Mouse (Mus musculus): Measurements from ENCODE around the gene Lpp. TPM values are rescaled to one million over a fixed set of nuclear protein-coding genes. Genes with fewer than 3 reads are reported as not detected.

Lpp gene
- total and polyA plus RNA-seq, 2 experiments from 2014 or later, result 8.4 to 13.1 TPM

- WGBS, result 96% methylated on average over 1 of the region's 1 CpGs
Measured at GRCm38 (mm10) chr16:24361667-24362066, 31.6 kb upstream of the Lpp start.

GRCm38 (mm10) chr16:24364030-24364687 is 29.1 kb upstream of the Lpp start:
- TF ChIP-seq CTCF (IDR thresholded peaks at IDR 0.05; ENCODE audit: low read depth), result no peak
- no peak overlapping the region for H3K9ac ChIP-seq (replicated peaks; ENCODE audit: low read length)
- H3K27ac ChIP-seq, result no peak overlapping the region

More at GRCm38 (mm10) chr16:24361667-24362066, 31.6 kb upstream of the Lpp start:
- Histone ChIP-seq H3K4me3 (ENCODE audit: low read length) (no peak overlapping the region), H3K36me3 (ENCODE audit: insufficient read depth, low read length) (no peaks in the 10 kb centered on the region), H3K9me3 (ENCODE audit: low read length) (no peaks in the 10 kb centered on the region), H3K4me2 (ENCODE audit: low read depth, low read length) (no peak overlapping the region), H3K27me3 (ENCODE audit: insufficient read depth, low read length) (no peaks in the 10 kb centered on the region), H3K4me1 (ENCODE audit: insufficient read depth, low read length) (no peaks in the 10 kb centered on the region), H3K27ac (no peak overlapping the region), H3K9ac (replicated peaks; ENCODE audit: low read length) (no peak overlapping the region)
- TF ChIP-seq CTCF (IDR thresholded peaks at IDR 0.05; ENCODE audit: low read depth), result no peak
- no peak for DNase-seq (ENCODE audit: low spot score)
- ATAC-seq, result no peak

GRCm38 (mm10) chr16:24365900-24366299 is 27.4 kb upstream of the Lpp start:
- no peak for ATAC-seq

More at GRCm38 (mm10) chr16:24364030-24364687, 29.1 kb upstream of the Lpp start:
- Histone ChIP-seq H3K9me3 (ENCODE audit: low read length) (no peaks in the 10 kb centered on the region), H3K36me3 (ENCODE audit: insufficient read depth, low read length) (no peaks in the 10 kb centered on the region), H3K4me2 (ENCODE audit: low read depth, low read length) (no peak overlapping the region), H3K4me3 (ENCODE audit: low read length) (no peak overlapping the region), H3K4me1 (ENCODE audit: insufficient read depth, low read length) (no peaks in the 10 kb centered on the region), H3K27me3 (ENCODE audit: insufficient read depth, low read length) (no peaks in the 10 kb centered on the region)
- DNase-seq (ENCODE audit: low spot score) (no peak), ATAC-seq (no peak)
- 83% methylated on average over 7 of the region's 7 CpGs for WGBS

GRCm38 (mm10) chr16:24367071-24367470 is 26.2 kb upstream of the Lpp start:
- no peaks in the 10 kb centered on the region for H3K4me1 ChIP-seq (ENCODE audit: insufficient read depth, low read length)
- no peaks in the 10 kb centered on the region for H3K9me3 ChIP-seq (ENCODE audit: low read length)
- H3K4me3 ChIP-seq (ENCODE audit: low read length), result no peak overlapping the region
- no peaks in the 10 kb centered on the region for H3K27me3 ChIP-seq (ENCODE audit: insufficient read depth, low read length)
- H3K9ac ChIP-seq (replicated peaks; ENCODE audit: low read length), result no peak overlapping the region
- no peak overlapping the region for H3K4me2 ChIP-seq (ENCODE audit: low read depth, low read length)
- no peak overlapping the region for H3K27ac ChIP-seq
- DNase-seq (ENCODE audit: low spot score) (no peak), ATAC-seq (no peak)
- TF ChIP-seq CTCF (IDR thresholded peaks at IDR 0.05; ENCODE audit: low read depth), result no peak
- 73% methylated on average over 6 of the region's 6 CpGs for WGBS
- H3K36me3 ChIP-seq (ENCODE audit: insufficient read depth, low read length), result no peaks in the 10 kb centered on the region

More at GRCm38 (mm10) chr16:24365900-24366299, 27.4 kb upstream of the Lpp start:
- WGBS, result 72% methylated on average over 4 of the region's 4 CpGs
- H3K36me3 ChIP-seq (ENCODE audit: insufficient read depth, low read length), result no peaks in the 10 kb centered on the region
- H3K4me1 ChIP-seq (ENCODE audit: insufficient read depth, low read length), result no peaks in the 10 kb centered on the region
- 0 out of 2 replicates have a peak, but pooled peaks have one; percentile 10 for TF ChIP-seq CTCF (IDR thresholded peaks at IDR 0.05; ENCODE audit: low read depth)
- no peak for DNase-seq (ENCODE audit: low spot score)
- H3K9me3 ChIP-seq (ENCODE audit: low read length), result no peaks in the 10 kb centered on the region
- no peak overlapping the region for H3K4me3 ChIP-seq (ENCODE audit: low read length)
- H3K9ac ChIP-seq (replicated peaks; ENCODE audit: low read length), result no peak overlapping the region
- H3K27ac ChIP-seq, result no peak overlapping the region
- H3K4me2 ChIP-seq (ENCODE audit: low read depth, low read length), result no peak overlapping the region
- no peaks in the 10 kb centered on the region for H3K27me3 ChIP-seq (ENCODE audit: insufficient read depth, low read length)

- 68% methylated on average over 7 of the region's 7 CpGs for WGBS
- DNase-seq (ENCODE audit: low spot score) (peak; percentile 5), ATAC-seq (no peak)
- no peaks in the 10 kb centered on the region for H3K4me1 ChIP-seq (ENCODE audit: insufficient read depth, low read length)
- H3K9ac ChIP-seq (replicated peaks; ENCODE audit: low read length), result no peak overlapping the region
- no peak overlapping the region for H3K4me2 ChIP-seq (ENCODE audit: low read depth, low read length)
- H3K27me3 ChIP-seq (ENCODE audit: insufficient read depth, low read length), result no peaks in the 10 kb centered on the region
- H3K9me3 ChIP-seq (ENCODE audit: low read length), result no peaks in the 10 kb centered on the region
- no peak overlapping the region for H3K4me3 ChIP-seq (ENCODE audit: low read length)
- TF ChIP-seq CTCF (IDR thresholded peaks at IDR 0.05; ENCODE audit: low read depth), result no peak
- H3K36me3 ChIP-seq (ENCODE audit: insufficient read depth, low read length), result no peaks in the 10 kb centered on the region
- no peak overlapping the region for H3K27ac ChIP-seq
Measured at GRCm38 (mm10) chr16:24367506-24367905, 25.8 kb upstream of the Lpp start.

GRCm38 (mm10) chr16:24376478-24376877 is 16.8 kb upstream of the Lpp start:
- no peaks in the 10 kb centered on the region for H3K4me1 ChIP-seq (ENCODE audit: insufficient read depth, low read length)
- no peaks in the 10 kb centered on the region for H3K36me3 ChIP-seq (ENCODE audit: insufficient read depth, low read length)
- no peak for DNase-seq (ENCODE audit: low spot score)
- no peaks in the 10 kb centered on the region for H3K9me3 ChIP-seq (ENCODE audit: low read length)
- no peak overlapping the region for H3K4me3 ChIP-seq (ENCODE audit: low read length)
- H3K27ac ChIP-seq, result no peak overlapping the region
- H3K9ac ChIP-seq (replicated peaks; ENCODE audit: low read length), result no peak overlapping the region
- ATAC-seq, result no peak
- H3K27me3 ChIP-seq (ENCODE audit: insufficient read depth, low read length), result no peaks in the 10 kb centered on the region
- H3K4me2 ChIP-seq (ENCODE audit: low read depth, low read length), result no peak overlapping the region
- no peak for TF ChIP-seq CTCF (IDR thresholded peaks at IDR 0.05; ENCODE audit: low read depth)

- H3K9ac ChIP-seq (replicated peaks; ENCODE audit: low read length), result no peak overlapping the region
- no peaks in the 10 kb centered on the region for H3K36me3 ChIP-seq (ENCODE audit: insufficient read depth, low read length)
- H3K9me3 ChIP-seq (ENCODE audit: low read length), result no peaks in the 10 kb centered on the region
- peak overlapping the region; percentile 65 for H3K27ac ChIP-seq
- 46% methylated on average over 5 of the region's 5 CpGs for WGBS
- ATAC-seq (no peak), DNase-seq (ENCODE audit: low spot score) (peak; percentile 58)
- H3K4me2 ChIP-seq (ENCODE audit: low read depth, low read length), result no peak overlapping the region
- TF ChIP-seq CTCF (IDR thresholded peaks at IDR 0.05; ENCODE audit: low read depth), result no peak
- no peaks in the 10 kb centered on the region for H3K27me3 ChIP-seq (ENCODE audit: insufficient read depth, low read length)
- H3K4me3 ChIP-seq (ENCODE audit: low read length), result no peak overlapping the region
- no peaks in the 10 kb centered on the region; the same call in 1 of the 2 replicates for H3K4me1 ChIP-seq (ENCODE audit: insufficient read depth, low read length)
Measured at GRCm38 (mm10) chr16:24390596-24390995, 2.7 kb upstream of the Lpp start.

Measured in hindbrain, postnatal 0 days (tissue).